Mouse (Mus musculus) mouse trophoblast stem cell (cell line): ENCODE results near the gene Limch1.

Experiments
- in situ Hi-C, 2 experiments: fragments of 300-500 bp; cut with MseI, MboI; formaldehyde crosslinking; loops; 2 replicates in 1 of 2; 3 replicates in 1 of 2; pipeline ENCODE4 v1.15.1; 2025

The Limch1 gene

DNA sequence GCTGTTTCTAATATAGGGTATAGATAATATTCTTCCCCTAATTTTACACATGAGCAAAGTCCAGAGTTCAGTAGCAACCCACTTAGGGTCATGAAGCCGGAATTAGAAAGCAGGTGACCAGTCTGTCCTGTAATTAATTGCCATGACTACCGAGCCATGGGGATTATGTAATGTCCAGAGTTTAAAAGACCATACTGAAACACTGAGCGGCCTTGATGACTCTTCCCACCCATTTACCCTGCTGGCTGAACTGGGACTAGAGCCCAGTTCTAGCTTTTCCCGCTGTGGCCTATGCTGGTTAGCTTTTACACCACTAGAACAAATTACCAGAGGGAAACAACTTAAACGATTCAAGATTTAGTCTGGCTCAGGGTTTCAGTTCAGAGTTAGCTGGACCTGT is 177.0 kb downstream of the Limch1 start:
- in situ Hi-C loops: no loop called here

DNA sequence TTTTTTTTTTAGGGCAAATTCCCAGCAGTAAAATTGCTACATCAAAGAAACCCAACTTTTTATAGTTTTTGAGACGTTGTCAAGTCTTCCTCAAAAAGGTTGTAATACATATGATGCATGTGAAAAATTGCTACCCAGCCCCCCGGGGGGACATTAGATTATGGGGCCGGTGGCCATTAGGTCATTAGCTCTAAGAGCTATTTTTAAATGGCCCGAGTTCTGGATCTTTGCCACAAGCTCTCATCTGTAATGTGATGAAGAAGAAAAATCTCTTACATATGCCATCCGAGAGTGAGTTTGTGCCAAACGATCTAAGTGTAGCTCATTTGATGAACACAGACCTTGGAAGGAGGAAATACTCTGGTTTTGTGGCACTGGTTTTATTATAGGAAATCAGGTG is 183.7 kb downstream of the Limch1 start:
- in situ Hi-C loops: no loop called here

DNA sequence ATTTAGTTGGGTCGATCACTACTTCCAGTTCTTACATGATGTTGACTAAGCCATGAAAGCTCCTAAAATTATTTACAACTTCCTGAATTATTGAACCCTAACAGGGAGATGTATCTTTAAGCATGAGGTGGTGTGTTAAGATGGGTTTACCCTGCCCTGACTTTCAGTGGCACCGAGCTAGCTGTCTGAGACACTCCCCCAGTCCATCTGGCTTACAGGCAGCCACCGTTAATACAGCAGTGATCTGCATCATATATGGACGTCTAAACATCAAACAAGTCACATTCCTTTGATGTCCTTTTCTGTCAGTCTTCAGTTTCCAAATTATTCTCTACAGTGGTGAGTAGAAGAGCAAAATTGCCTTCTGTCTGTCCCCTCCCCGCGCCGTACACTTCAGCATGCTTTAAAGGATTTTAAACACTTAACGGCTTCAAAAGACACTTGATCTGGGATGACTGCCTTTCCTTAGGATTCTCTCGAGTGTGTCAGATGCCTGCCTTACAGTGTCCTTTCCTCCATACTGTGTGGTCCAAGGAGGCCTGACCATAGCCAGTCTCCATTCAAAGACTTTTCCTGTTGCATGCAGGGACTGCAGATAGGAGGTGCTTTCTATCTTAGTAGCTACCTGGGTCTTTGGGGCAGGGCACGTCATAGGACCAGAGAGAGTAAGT is 187.6 kb downstream of the Limch1 start:
- in situ Hi-C loops: no loop called here

DNA sequence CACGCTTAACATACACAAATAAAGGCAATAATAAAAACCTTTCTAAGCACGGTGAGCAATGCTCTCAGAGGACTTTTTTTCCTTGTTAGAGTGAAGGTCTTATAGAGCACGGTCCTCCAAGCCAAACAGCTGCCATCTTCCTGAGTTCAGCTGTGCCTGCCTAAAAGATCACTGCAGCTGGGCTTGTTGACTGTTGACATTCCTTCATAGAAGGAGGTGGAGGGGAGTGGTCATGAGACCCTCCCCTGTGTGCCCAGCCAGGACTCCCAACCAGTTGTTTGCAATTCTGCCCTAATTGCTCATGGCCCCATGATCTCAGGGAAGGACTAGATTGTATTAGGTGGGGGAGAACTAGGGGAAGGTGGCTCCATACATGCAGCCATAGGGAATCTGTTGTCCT is 189.0 kb downstream of the Limch1 start:
- in situ Hi-C loops: no loop called here

DNA sequence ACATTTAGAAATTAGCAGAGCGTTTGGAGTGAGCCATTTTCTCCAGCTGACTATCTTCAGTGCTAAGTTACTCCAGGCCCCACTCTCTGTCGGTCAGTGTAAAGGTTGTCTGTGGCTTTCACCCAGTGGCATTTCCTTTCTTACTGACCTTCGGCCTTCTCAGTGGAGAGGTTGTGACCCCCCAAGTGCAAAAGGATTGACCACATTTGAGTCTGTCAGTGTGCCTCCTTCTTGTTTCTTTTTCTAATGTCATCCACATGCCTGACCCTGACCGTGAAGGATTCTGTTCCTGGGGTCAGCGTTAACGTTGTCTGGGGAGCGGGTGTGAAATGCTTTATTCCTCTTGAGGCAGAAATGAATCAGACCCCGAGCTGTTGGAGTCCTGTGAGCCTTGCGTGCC is 191.7 kb downstream of the Limch1 start:
- in situ Hi-C loops: no loop called here

DNA sequence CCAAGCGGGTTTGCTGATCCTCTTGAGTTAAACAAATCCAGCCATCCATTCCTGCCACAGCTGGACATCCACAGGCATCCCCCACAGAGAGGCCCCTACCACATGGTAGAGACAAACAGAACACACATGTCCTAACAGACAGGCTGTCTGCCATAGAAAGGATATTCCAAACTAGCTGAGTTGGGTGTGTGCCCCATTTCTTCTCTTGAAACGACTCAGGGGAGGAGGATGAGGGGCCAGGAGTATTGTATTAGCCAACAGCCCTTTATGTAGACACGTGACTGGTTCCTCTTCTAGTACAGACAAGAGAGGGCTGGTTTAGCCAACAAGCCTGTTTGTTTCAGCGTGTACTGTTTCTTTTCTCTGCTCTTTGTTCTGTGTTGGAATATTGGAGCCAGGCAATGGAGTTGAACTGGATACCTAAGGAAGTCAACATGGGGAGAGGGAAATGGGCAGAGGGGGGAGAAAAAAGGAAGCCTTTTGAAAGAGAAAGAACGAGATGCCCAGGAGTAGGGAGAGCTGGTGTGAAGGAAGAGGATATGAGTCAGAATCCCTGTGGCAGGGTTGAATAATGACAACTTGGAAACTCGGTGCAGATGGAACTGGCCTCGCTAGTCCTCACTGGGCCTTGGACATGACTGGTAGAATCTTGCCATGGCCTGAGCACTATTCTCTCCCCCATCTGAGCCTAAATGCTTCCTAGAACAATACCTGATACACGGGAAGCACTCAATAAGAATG is 196.3 kb downstream of the Limch1 start:
- in situ Hi-C loops: no loop called here

- in situ Hi-C loops: no loop called here
These were observed 197.3 kb downstream of the Limch1 start for GRCm38 (mm10) chr5:66942922-66943321.

GRCm38 (mm10) chr5:66943521-66943920 is 197.9 kb downstream of the Limch1 start:
- in situ Hi-C loops: no loop called here

DNA sequence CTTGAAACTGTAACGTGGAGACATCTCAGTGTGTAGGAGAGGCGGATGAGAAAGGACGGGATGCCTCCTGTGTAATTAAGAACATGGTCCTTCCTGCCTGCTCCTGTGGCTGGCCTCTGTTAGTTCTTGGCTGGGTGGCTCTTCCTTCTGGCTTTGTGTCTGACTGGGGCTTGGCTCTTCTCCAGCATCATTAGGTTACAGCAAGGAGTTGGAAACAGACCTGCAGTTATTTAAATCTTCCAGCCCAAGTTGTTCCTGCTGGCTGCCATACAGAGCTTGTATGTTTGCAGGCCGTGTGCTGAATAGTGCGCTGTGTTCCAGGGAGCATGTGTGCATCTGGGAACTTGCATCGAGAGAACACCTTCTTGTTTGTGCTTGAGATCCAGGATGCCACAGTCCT is 202.3 kb downstream of the Limch1 start:
- in situ Hi-C loops: no loop called here

GRCm38 (mm10) chr5:66949098-66949692 is 203.6 kb downstream of the Limch1 start:
- in situ Hi-C loops: no loop called here

- in situ Hi-C loops: no loop called here
These were observed 207.7 kb downstream of the Limch1 start for GRCm38 (mm10) chr5:66953375-66953774.

DNA sequence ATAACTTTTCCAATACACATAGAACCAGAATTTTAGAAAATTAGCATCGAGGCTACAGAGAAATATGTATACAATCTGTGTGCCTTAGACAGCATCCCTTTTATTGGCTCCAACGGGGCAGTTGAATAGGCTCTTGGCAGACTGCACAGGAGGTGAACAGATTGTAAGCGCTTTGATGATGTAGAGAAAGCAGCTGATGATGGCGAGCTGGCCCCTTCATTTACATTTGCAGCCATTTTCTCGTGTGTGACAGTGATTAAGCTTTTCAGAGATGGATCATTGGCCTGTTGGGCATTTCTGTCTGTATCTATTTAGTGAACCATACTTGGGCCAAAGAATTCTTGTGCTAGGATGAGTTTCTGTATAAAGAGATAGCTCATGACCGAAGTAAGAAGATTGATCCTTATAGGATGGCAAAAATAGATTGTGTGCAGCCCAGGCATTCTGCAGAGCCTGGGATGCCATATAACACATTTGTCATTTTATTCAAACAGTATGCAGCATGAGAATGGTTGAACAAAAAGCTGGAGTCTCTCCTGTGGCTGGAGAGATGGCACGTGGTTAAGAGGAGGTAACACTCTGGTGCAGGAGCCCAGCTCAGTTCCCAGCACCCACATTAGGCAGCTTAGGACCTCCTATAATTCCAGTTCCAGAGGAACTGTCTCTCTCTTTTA is 208.5 kb downstream of the Limch1 start:
- in situ Hi-C loops: no loop called here

DNA sequence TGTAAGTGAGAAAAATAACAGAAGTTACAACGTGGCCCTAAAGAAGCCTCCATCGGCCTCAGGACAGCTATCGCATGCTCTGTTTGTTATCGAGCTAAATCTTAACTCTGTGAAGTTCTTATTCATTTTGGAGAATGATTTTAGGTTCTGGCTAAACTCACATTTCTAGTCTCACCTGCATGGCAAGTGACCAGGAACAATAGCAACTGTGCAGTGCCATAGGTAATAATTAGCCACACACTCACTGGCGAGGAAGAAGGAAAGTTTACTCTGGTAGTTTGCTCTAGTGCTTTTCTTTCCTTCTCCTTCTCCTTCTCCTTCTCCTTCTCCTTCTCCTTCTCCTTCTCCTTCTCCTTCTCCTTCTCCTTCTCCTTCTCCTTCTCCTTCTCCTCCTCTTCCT is 209.6 kb downstream of the Limch1 start:
- in situ Hi-C loops: no loop called here

- in situ Hi-C loops: no loop called here
These were observed 212.0 kb downstream of the Limch1 start for GRCm38 (mm10) chr5:66957656-66958055.

GRCm38 (mm10) chr5:66958118-66958517 is 212.5 kb downstream of the Limch1 start:
- in situ Hi-C loops: no loop called here

- in situ Hi-C loops: no loop called here
These were observed 214.3 kb downstream of the Limch1 start for GRCm38 (mm10) chr5:66959968-66960367.

DNA sequence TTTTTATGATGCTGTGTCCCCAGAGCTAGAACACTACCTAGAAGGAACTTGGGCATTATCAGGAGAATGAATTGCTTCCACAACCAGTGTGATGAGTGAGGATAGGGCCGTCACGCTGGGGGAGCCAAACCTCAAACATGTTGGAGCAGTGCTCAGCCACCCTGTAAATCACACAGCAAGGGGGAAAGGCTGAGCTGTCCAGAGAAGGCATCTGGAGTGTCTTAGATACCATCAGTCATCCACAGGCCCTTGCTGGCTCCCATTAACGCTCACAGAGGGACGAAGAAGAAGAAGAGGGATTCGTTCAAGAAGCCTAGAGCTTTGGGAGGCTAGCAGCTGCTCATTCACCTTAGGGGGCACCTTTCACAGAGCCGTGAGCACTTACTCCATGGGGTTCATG is 219.8 kb downstream of the Limch1 start:
- in situ Hi-C loops: no loop called here

GRCm38 (mm10) chr5:66967147-66967546 is 221.5 kb downstream of the Limch1 start:
- in situ Hi-C loops: no loop called here

DNA sequence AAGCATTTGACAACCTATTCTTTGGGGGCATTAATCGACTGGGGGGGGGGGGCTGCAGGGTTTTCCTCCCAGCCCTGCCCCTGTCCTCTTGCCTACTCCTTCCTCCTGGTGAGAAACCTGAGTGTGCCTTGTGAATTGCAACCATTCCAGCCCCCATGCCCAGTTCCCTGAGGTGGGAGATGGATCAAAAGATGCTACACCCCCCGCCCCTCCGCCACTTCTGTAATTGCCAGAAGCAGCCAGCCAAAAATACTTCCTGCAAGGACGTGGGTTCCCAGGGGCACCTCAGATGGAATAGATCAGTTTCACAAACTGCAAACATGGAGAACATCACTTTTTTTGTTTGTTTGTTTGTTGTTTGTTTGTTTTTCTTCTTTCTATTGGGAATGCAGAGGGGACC is 222.0 kb downstream of the Limch1 start:
- in situ Hi-C loops: no loop called here

DNA sequence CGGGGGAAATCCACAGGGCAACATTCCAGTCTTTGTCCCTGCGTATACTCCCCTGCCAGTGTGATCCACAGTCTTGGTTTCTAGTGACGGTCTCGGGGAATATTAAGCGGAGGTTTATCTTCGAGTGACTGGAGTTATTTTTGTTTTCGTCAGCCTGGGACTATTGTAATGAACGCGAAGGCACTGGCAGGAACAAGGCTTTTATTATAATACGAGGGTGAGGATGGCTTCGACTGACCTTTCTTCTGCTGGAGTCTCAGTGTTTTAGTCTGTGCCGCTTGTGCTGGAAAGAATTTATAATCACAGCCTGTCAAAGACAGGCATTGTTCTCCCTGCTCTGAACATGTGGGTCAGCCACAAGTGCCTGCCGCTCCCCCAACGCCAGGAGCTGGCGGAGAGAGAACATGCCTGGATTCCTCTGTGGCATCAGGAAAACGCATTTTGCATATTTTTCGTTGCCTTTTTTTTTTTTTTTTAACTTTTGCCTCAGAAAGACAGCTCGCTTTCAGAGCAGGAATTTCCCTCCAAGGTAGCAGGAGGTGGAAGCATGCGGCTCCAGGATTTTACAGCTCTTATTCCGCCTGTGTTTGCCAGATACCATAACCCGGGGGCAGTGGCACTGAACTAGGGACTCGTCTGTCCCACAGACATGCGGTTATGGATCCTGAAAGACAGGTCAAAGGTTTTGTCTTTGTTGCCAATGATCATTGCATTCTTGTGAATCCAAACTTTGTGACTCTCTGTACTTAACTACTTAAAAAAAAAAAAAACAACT is 222.6 kb downstream of the Limch1 start:
- in situ Hi-C loops: no loop called here

GRCm38 (mm10) chr5:66968925-66969711 is 223.5 kb downstream of the Limch1 start:
- in situ Hi-C loops: no loop called here
